Comparison of ENCODE assay signal across 10 mouse cellular contexts in genomic region chr5:114373581-114373980, GRCm38 (mm10). TPM values are rescaled to one million over a fixed set of nuclear protein-coding genes. Genes with fewer than 3 reads are reported as not detected.
DNase-seq lines count a peak whose midpoint lies in the region; ATAC-seq and TF ChIP-seq lines count a peak whose summit lies in the region.
"Had no signal": no experiment of that assay in that cellular context is flagged by ENCODE, and none has a peak within 500 bp of the region (broad histone marks: within the 10 kb centered on the region; RNA-seq: fewer than 3 reads in every experiment).

No protein-coding gene starts in this region.

- TF ChIP-seq POLR2A in lung, adult 2 months (IDR thresholded peaks at IDR 0.05; ENCODE audit: borderline replicate concordance, extremely low read depth, low read depth, low read length) = no peak

- H3K27me3 ChIP-seq in hindbrain, embryonic 10.5 days (ENCODE audit: insufficient read depth, poor library complexity, severe bottlenecking) = no peaks in the 10 kb centered on the region
- H3K27me3 ChIP-seq in hindbrain, embryonic 11.5 days (ENCODE audit: control insufficient read depth, insufficient read depth, low read length) = no peaks in the 10 kb centered on the region
- H3K27me3 ChIP-seq in lung, embryonic 16.5 days (ENCODE audit: control insufficient read depth, insufficient read depth, low read depth, low read length) = no peaks in the 10 kb centered on the region
- no peaks in the 10 kb centered on the region for H3K27me3 ChIP-seq in heart, postnatal 0 days (ENCODE audit: control insufficient read depth, insufficient read depth, low read length)
- no peaks in the 10 kb centered on the region for H3K27me3 ChIP-seq in stomach, embryonic 15.5 days (replicated peaks)

- no peak overlapping the region for H3K4me3 ChIP-seq in hindbrain, embryonic 10.5 days
- no peak overlapping the region for H3K4me3 ChIP-seq in hindbrain, embryonic 11.5 days (ENCODE audit: low read depth, low read length)
- H3K4me3 ChIP-seq in lung, embryonic 16.5 days (ENCODE audit: low read length) = no peak overlapping the region
- H3K4me3 ChIP-seq in lung, adult 2 months (replicated peaks; ENCODE audit: extremely low read depth, low read depth, low read length) = no peak overlapping the region
- H3K4me3 ChIP-seq in heart, postnatal 0 days (ENCODE audit: low read depth, low read length) = no peak overlapping the region
- H3K4me3 ChIP-seq in stomach, embryonic 15.5 days (replicated peaks) = no peak overlapping the region
- H3K4me3 ChIP-seq: erythroblast, embryonic 14.5 days had no signal

- peak overlapping the region; percentile 64; the same call in 1 of the 2 replicates for H3K27ac ChIP-seq in hindbrain, embryonic 10.5 days
- H3K27ac ChIP-seq in hindbrain, embryonic 11.5 days (ENCODE audit: low read depth, low read length) = no peak overlapping the region
- peak overlapping the region; percentile 99 for H3K27ac ChIP-seq in lung, embryonic 16.5 days (ENCODE audit: low read length)
- H3K27ac ChIP-seq in heart, postnatal 0 days (ENCODE audit: low read depth) = peak overlapping the region; percentile 78
- H3K27ac ChIP-seq in stomach, embryonic 15.5 days = peak overlapping the region; percentile 96; the same call in 1 of the 2 replicates

- H3K9ac ChIP-seq in hindbrain, embryonic 11.5 days (ENCODE audit: low read depth, low read length) = no peak overlapping the region
- peak overlapping the region; percentile 42 for H3K9ac ChIP-seq in lung, embryonic 16.5 days (ENCODE audit: low read length)
- no peak overlapping the region for H3K9ac ChIP-seq in heart, postnatal 0 days (replicated peaks; ENCODE audit: low read depth, low read length)
- H3K9ac ChIP-seq in stomach, embryonic 15.5 days = no peak overlapping the region

- H3K36me3 ChIP-seq in hindbrain, embryonic 10.5 days = peaks cover 83% of the 10 kb centered on the region
- H3K36me3 ChIP-seq in hindbrain, embryonic 11.5 days (ENCODE audit: control insufficient read depth, insufficient read depth, low read length) = peaks cover 14% of the 10 kb centered on the region; the same call in 1 of the 2 replicates
- H3K36me3 ChIP-seq in lung, embryonic 16.5 days (ENCODE audit: control insufficient read depth, insufficient read depth, low read length) = peaks cover 24% of the 10 kb centered on the region
- H3K36me3 ChIP-seq in heart, postnatal 0 days (replicated peaks; ENCODE audit: control insufficient read depth, insufficient read depth, low read length) = peaks cover 72% of the 10 kb centered on the region
- H3K36me3 ChIP-seq in stomach, embryonic 15.5 days = peaks cover 20% of the 10 kb centered on the region; the same call in 1 of the 2 replicates

- ATAC-seq in hindbrain, embryonic 11.5 days (ENCODE audit: low FRiP score) = no peak
- no peak for ATAC-seq in lung, embryonic 16.5 days (ENCODE audit: low read depth)
- no peak for ATAC-seq in heart, postnatal 0 days (ENCODE audit: insufficient read depth, low read depth)
- no peak for ATAC-seq in stomach, embryonic 15.5 days (ENCODE audit: insufficient read depth, low FRiP score, low read depth)
- ATAC-seq: inflammation-experienced regulatory T-cells, adult 6 months had no signal

- no peak overlapping the region for H3K4me2 ChIP-seq in hindbrain, embryonic 11.5 days (replicated peaks; ENCODE audit: low read depth, low read length)
- H3K4me2 ChIP-seq in lung, embryonic 16.5 days (ENCODE audit: low read depth, low read length) = peak overlapping the region; percentile 9; the same call in 1 of the 2 replicates
- 0 out of 2 replicates have a peak overlapping the region, but pooled peaks have one; percentile 21 for H3K4me2 ChIP-seq in heart, postnatal 0 days (ENCODE audit: low read depth, low read length)
- H3K4me2 ChIP-seq in stomach, embryonic 15.5 days = no peak overlapping the region
- H3K4me2 ChIP-seq: midbrain, embryonic 11.5 days had no signal

- no peak for TF ChIP-seq CTCF in lung, adult 2 months (IDR thresholded peaks at IDR 0.05; ENCODE audit: insufficient read depth, low read length)
- no peak for TF ChIP-seq CTCF in heart, postnatal 0 days (IDR thresholded peaks at IDR 0.05; ENCODE audit: low read depth)

- TF ChIP-seq EP300 in heart, postnatal 0 days (IDR thresholded peaks at IDR 0.05; ENCODE audit: low read depth) = no peak

- 84% methylated on average over 9 of the region's 9 CpGs for WGBS in hindbrain, embryonic 10.5 days
- 86% methylated on average over 9 of the region's 9 CpGs for WGBS in hindbrain, embryonic 11.5 days
- WGBS in lung, embryonic 16.5 days = 62% methylated on average over 9 of the region's 9 CpGs
- WGBS in lung, adult 2 months = 40% methylated on average over 9 of the region's 9 CpGs
- 83% methylated on average over 9 of the region's 9 CpGs for WGBS in heart, postnatal 0 days
- 84% methylated on average over 9 of the region's 9 CpGs for WGBS in stomach, embryonic 15.5 days

- no peaks in the 10 kb centered on the region for H3K9me3 ChIP-seq in hindbrain, embryonic 10.5 days
- H3K9me3 ChIP-seq in hindbrain, embryonic 11.5 days (ENCODE audit: control insufficient read depth, low read length) = no peaks in the 10 kb centered on the region
- no peaks in the 10 kb centered on the region for H3K9me3 ChIP-seq in lung, embryonic 16.5 days (ENCODE audit: control insufficient read depth, low read length)
- no peaks in the 10 kb centered on the region for H3K9me3 ChIP-seq in heart, postnatal 0 days (replicated peaks; ENCODE audit: control insufficient read depth, low read length)
- H3K9me3 ChIP-seq in stomach, embryonic 15.5 days = no peaks in the 10 kb centered on the region

- DNase-seq in hindbrain, embryonic 10.5 days (ENCODE audit: low spot score) = no peak
- DNase-seq in hindbrain, embryonic 11.5 days (ENCODE audit: low spot score) = no peak
- DNase-seq in lung, adult 2 months = no peak
- no peak for DNase-seq in heart, postnatal 0 days (ENCODE audit: low spot score)
- no peak for DNase-seq in cerebellum, postnatal 4 days (ENCODE audit: low spot score in 2 of 2)

- H3K4me1 ChIP-seq in hindbrain, embryonic 10.5 days (replicated peaks) = peaks cover 76% of the 10 kb centered on the region
- H3K4me1 ChIP-seq in hindbrain, embryonic 11.5 days (replicated peaks; ENCODE audit: control insufficient read depth, insufficient read depth, low read length) = no peaks in the 10 kb centered on the region; the same call in 1 of the 2 replicates
- peaks cover 99% of the 10 kb centered on the region for H3K4me1 ChIP-seq in lung, embryonic 16.5 days (replicated peaks; ENCODE audit: control insufficient read depth, insufficient read depth, low read length)
- peaks cover 77% of the 10 kb centered on the region for H3K4me1 ChIP-seq in lung, adult 2 months (ENCODE audit: control insufficient read depth, insufficient read depth, low read length)
- peaks cover 73% of the 10 kb centered on the region for H3K4me1 ChIP-seq in heart, postnatal 0 days (ENCODE audit: control insufficient read depth, insufficient read depth)
- H3K4me1 ChIP-seq in stomach, embryonic 15.5 days = peaks cover 90% of the 10 kb centered on the region

RNA-seq across cellular contexts. Expression of gene Kctd10, which starts 6.7 kb away (rescaled TPM):
- 114 and 124 TPM in 2 replicates for polyA plus RNA-seq in hindbrain, embryonic 10.5 days (2016; fragmentation: Nextera tagmentation; extraction: Ambion mirVana)
- 104 and 115 TPM in 2 replicates for polyA plus RNA-seq in hindbrain, embryonic 11.5 days (2014; fragmentation: Nextera tagmentation; extraction: Ambion mirVana)
- polyA plus RNA-seq in lung, embryonic 16.5 days (2015; fragmentation: Nextera tagmentation; extraction: Ambion mirVana) = 200 and 214 TPM in 2 replicates
- 278 and 318 TPM in 2 replicates for polyA plus RNA-seq in lung, adult 2 months (2012; rRNA removed)
- total RNA-seq in heart, postnatal 0 days (2014; rRNA removed; ENCODE audit: low replicate concordance) = 83.4 and 113 TPM in 2 replicates
- 59.8 and 64.2 TPM in 2 replicates for polyA plus RNA-seq in heart, postnatal 0 days (2015; fragmentation: Nextera tagmentation; extraction: Ambion mirVana)
- 122 and 124 TPM in 2 replicates for polyA plus RNA-seq in stomach, embryonic 15.5 days (2015; fragmentation: Nextera tagmentation; extraction: Ambion mirVana)

RNA-seq across cellular contexts. Expression of gene Ube3b, which starts 6.8 kb away (rescaled TPM):
- 52.5 and 56.2 TPM in 2 replicates for polyA plus RNA-seq in hindbrain, embryonic 10.5 days (2016; fragmentation: Nextera tagmentation; extraction: Ambion mirVana)
- polyA plus RNA-seq in hindbrain, embryonic 11.5 days (2014; fragmentation: Nextera tagmentation; extraction: Ambion mirVana) = 37.3 and 48.0 TPM in 2 replicates
- 52.5 and 54.1 TPM in 2 replicates for polyA plus RNA-seq in lung, embryonic 16.5 days (2015; fragmentation: Nextera tagmentation; extraction: Ambion mirVana)
- 69.2 and 74.3 TPM in 2 replicates for polyA plus RNA-seq in lung, adult 2 months (2012; rRNA removed)
- total RNA-seq in heart, postnatal 0 days (2014; rRNA removed; ENCODE audit: low replicate concordance) = 57.7 and 72.1 TPM in 2 replicates
- 28.2 and 30.5 TPM in 2 replicates for polyA plus RNA-seq in heart, postnatal 0 days (2015; fragmentation: Nextera tagmentation; extraction: Ambion mirVana)
- polyA plus RNA-seq in stomach, embryonic 15.5 days (2015; fragmentation: Nextera tagmentation; extraction: Ambion mirVana) = 36.1 and 37.9 TPM in 2 replicates

Comparison
In these comparisons a context has a peak if more than half of its experiments do, and no peak if none do; other contexts are left out.
1. H3K4me2 ChIP-seq: peak in lung, embryonic 16.5 days (single experiment) and heart, postnatal 0 days (single experiment); none in hindbrain, embryonic 11.5 days (single experiment) and stomach, embryonic 15.5 days (single experiment).